Mouse (Mus musculus) cerebellum, adult (tissue): Measurements from ENCODE around the gene Slc6a12.

Source experiments
- ATAC-seq: cut with Nextera tagmentation; 2 replicates; pipeline ENCODE4 v1.9.2; 2017; ENCODE audit warnings: mild to moderate bottlenecking, moderate library complexity, mixed read lengths; ENCODE audit not compliant: insufficient number of reproducible peaks, low FRiP score, low TSS enrichment

Slc6a12 gene

DNA sequence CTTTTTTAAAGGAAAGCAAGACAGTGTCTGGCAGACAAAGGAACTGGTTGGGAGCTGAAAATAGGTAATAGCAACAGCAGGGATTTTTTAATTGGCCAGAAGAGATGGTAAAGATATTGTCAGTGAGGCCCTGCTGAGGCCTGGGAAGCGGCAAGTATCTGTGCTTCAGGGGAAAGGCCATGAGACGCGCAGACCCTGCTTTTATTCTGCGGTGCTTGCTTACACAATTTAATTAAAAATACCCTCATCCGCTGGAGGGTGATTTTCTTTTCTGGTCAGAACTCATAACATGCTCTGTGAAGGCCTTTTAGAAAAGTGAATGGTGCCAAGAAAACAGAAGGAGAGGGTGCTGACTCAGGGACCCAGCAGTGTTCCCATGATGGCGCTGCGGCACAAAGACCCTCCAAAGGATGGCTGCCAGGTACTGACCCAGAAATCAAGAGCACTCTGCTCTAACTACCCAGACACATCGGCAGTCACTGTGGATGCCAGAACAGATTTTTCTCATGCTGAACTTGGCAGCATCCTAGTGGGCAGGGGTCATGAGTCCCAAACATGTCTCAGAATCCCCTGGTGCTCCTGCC is 59.9 kb downstream of the Slc6a12 start:
- no peak for ATAC-seq

GRCm38 (mm10) chr6:121405311-121405710 is 62.4 kb downstream of the Slc6a12 start:
- ATAC-seq = no peak

- no peak for ATAC-seq
Measured at GRCm38 (mm10) chr6:121407571-121408011, 64.7 kb downstream of the Slc6a12 start.

DNA sequence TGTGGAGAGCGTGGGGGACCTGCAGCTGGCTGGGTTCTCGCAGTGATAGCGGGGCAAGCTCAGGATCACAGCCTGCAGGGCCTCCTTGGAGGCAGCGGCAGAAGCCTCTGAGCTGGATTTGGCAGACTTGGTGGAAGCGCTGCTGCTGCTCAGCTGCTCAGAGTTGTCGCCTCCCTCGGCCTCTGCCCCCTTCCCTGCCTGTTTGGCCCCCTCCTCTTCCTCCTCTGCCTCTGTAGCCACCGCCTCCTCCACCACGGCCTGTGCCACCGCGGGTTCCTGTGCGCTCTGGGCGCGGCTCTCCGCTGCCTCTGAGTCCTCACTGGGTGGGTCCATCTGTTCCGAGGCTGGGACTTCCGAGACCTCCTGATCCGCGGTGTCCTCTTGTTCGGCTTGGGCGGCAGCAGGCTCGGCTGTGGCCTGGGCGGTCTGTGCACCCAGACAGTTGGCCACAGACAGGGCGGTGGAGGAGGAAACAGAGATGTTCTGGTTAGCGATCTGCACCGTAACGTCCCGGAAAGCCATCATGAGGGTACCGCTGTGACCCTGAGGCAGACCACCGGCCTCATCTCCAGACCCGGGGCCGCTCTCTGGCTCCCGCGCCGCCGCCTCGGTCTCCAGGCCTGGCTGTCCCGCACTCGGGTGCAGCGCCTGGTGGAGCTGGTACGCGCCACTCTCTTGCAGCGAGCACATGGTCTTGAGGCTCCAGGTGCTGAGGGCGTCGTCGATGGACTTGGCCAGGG is 69.9 kb downstream of the Slc6a12 start:
- ATAC-seq = no peak
